Mouse (Mus musculus): Measurements from ENCODE around the gene Kctd20.

DNA sequence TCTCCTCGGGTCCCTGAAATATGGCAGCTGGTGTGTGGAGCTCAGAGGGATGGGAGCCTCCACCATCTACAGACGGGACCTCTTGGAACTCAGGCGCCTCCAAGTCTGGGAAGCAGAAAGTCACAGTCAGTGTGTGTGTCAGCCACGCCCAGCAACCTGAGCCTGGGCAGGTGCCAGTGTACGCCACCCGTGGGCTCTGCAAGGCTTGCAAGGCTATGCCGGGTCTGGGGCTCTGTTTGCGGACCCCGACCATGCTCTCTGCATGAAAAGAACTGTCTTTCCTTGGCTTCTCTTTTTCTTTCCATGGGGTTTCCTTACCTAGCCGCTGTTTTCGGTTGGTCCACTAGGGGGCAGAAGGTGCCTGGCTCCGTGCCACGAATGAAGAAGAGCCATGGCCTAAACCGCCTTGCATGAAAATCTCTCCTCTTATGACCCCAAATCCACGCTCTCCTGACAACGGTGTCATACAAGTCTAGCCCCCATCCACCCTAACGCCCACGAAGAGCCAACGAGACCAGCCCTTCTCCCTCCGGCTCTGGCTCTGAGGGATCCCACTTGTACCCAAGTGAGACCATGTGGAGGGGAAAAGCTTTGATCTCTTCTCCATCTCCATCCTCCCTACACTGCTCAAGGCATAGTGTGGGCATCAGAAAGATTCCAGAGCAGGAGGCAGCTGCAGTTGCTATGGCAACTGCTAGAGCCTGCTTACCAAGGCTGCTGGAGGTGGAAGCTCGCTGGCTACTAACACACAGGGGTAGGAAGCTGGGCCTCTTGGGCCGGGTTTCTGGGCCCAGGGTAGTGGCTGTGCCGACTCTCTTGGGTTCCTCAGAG is 47.0 kb upstream of the Kctd20 start:
- TF ChIP-seq POLR2A (IDR thresholded peaks at IDR 0.05; ENCODE audit: insufficient read depth, low read depth, low read length) = no peak
- TF ChIP-seq CTCF (IDR thresholded peaks at IDR 0.05) = peak; percentile 88
- no peak for TF ChIP-seq EP300 (IDR thresholded peaks at IDR 0.05; ENCODE audit: insufficient read depth, low read depth, low read length)
